Mouse (Mus musculus): ENCODE data around the gene Med13. TPM values are rescaled to one million over a fixed set of nuclear protein-coding genes. Genes with fewer than 3 reads are reported as not detected.

Gene Med13
- polyA plus RNA-seq, 1 experiment from 2014 or later = 8.2 TPM

GRCm38 (mm10) chr11:86253342-86253741, 104.1 kb downstream of the Med13 start:
- Histone ChIP-seq H3K4me1 (replicated peaks) (peaks cover 17% of the 10 kb centered on the region), H3K4me2 (no peak overlapping the region), H3K27ac (replicated peaks) (no peak overlapping the region), H3K27me3 (no peaks in the 10 kb centered on the region), H3K9me3 (no peaks in the 10 kb centered on the region), H3K9ac (no peak overlapping the region), H3K36me3 (peaks cover 47% of the 10 kb centered on the region), H3K4me3 (no peak overlapping the region)
- 90% methylated on average over 1 of the region's 1 CpGs for WGBS
- ATAC-seq (ENCODE audit: low read depth) = no peak

DNA sequence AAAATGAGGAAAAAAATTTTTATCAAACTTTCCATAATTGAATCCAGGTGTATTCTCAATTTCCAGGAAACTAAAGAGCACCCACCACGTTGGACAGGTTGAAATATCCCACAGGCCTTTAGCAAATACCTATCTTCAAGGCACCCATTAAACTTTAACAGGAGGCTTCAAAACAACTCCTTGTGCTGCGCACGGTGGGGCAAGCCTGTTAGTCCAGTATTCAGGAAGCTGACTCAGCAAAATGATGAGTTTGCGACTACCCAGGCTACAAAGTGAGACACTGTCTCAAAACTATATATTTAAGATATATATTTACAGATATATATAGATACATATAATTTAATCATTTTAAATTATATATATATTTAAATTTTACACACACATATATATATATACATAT, 125.0 kb downstream of the Med13 start:
- 87% methylated on average over 4 of the region's 4 CpGs for WGBS
- Histone ChIP-seq H3K4me1 (replicated peaks) (no peaks in the 10 kb centered on the region), H3K27me3 (no peaks in the 10 kb centered on the region), H3K4me2 (no peak overlapping the region), H3K9me3 (no peaks in the 10 kb centered on the region), H3K36me3 (peaks cover 78% of the 10 kb centered on the region), H3K9ac (no peak overlapping the region), H3K27ac (replicated peaks) (no peak overlapping the region), H3K4me3 (no peak overlapping the region)
- ATAC-seq (ENCODE audit: low read depth) = no peak

GRCm38 (mm10) chr11:86231781-86232350, 125.5 kb downstream of the Med13 start:
- no peaks in the 10 kb centered on the region for H3K9me3 ChIP-seq
- no peak overlapping the region for H3K27ac ChIP-seq (replicated peaks)
- no peak overlapping the region for H3K4me3 ChIP-seq
- H3K4me1 ChIP-seq (replicated peaks) = no peaks in the 10 kb centered on the region
- no peak overlapping the region for H3K4me2 ChIP-seq
- H3K27me3 ChIP-seq = no peaks in the 10 kb centered on the region
- 96% methylated on average over 13 of the region's 13 CpGs for WGBS
- no peak overlapping the region for H3K9ac ChIP-seq
- peaks cover 81% of the 10 kb centered on the region for H3K36me3 ChIP-seq
- ATAC-seq (ENCODE audit: low read depth) = no peak

GRCm38 (mm10) chr11:86226646-86227180, 130.7 kb downstream of the Med13 start:
- Histone ChIP-seq H3K4me1 (replicated peaks) (no peaks in the 10 kb centered on the region), H3K9me3 (no peaks in the 10 kb centered on the region), H3K9ac (no peak overlapping the region), H3K27ac (replicated peaks) (no peak overlapping the region), H3K4me2 (no peak overlapping the region), H3K27me3 (no peaks in the 10 kb centered on the region), H3K36me3 (peaks cover 79% of the 10 kb centered on the region), H3K4me3 (no peak overlapping the region)
- 88% methylated on average over 8 of the region's 8 CpGs for WGBS
- no peak for ATAC-seq (ENCODE audit: low read depth)

DNA sequence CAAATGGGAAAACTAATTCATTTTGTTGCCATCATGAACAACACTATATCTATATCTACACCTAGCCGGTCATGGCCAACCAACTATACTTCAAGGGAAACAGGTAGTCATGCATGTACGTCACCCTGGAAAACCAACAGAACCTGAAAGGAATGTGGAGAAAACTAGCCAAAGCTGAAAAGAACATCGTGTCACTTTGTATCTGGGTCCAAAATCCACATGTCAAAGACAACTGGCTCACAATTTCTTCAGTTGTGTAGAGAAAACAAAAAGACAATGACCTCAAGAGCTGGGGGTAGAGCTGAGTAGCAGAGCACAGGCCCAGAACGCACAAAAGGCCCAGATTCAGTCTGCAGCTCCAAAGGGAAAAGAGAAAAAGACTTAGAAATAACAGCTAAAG, 131.6 kb downstream of the Med13 start:
- Histone ChIP-seq H3K27me3 (no peaks in the 10 kb centered on the region), H3K27ac (replicated peaks) (no peak overlapping the region), H3K4me2 (no peak overlapping the region), H3K4me1 (replicated peaks) (no peaks in the 10 kb centered on the region), H3K36me3 (peaks cover 76% of the 10 kb centered on the region), H3K9me3 (no peaks in the 10 kb centered on the region), H3K9ac (no peak overlapping the region), H3K4me3 (no peak overlapping the region)
- 92% methylated on average over 4 of the region's 4 CpGs for WGBS
- ATAC-seq (ENCODE audit: low read depth) = no peak

Other genes starting within 250 kb of the Med13 start
- gene Brip1, start 156.4 kb downstream of the Med13 start, polyA plus RNA-seq (2015; fragmentation: Nextera tagmentation; extraction: Ambion mirVana) = 1.4 and 2.3 TPM in 2 replicates
- gene Ints2, start 100.0 kb downstream of the Med13 start, polyA plus RNA-seq (2015; fragmentation: Nextera tagmentation; extraction: Ambion mirVana) = 18.6 and 28.2 TPM in 2 replicates
- gene Rnft1, start 127.1 kb upstream of the Med13 start, polyA plus RNA-seq (2015; fragmentation: Nextera tagmentation; extraction: Ambion mirVana) = 16.6 and 20.4 TPM in 2 replicates
- gene Rps6kb1, start 187.2 kb upstream of the Med13 start, polyA plus RNA-seq (2015; fragmentation: Nextera tagmentation; extraction: Ambion mirVana) = 54.8 and 62.7 TPM in 2 replicates
- gene Tubd1, start 187.4 kb upstream of the Med13 start, polyA plus RNA-seq (2015; fragmentation: Nextera tagmentation; extraction: Ambion mirVana) = 7.8 and 8.6 TPM in 2 replicates